Mouse (Mus musculus) heart, adult 2 months (tissue): ENCODE results near the gene Hsd17b14.

ENCODE experiments used
- CTCF ChIP-seq: fragments of 200-600 bp; IDR thresholded peaks from 2 replicates; pipeline ENCODE4 v1.8.1; 2022; ENCODE audit warnings: antibody characterized with exemption, mild to moderate bottlenecking, moderate library complexity
- POLR2A ChIP-seq: fragments of 200-500 bp; IDR thresholded peaks from 2 replicates; pipeline ENCODE4 v1.6.1; 2011; ENCODE audit warnings: mild to moderate bottlenecking, low read depth, low read length, control low read depth; ENCODE audit not compliant: insufficient read depth

- TF ChIP-seq CTCF (no peak), POLR2A (no peak)
These were observed 46.1 kb upstream of the Hsd17b14 start for GRCm38 (mm10) chr7:45508561-45508960.
